Mouse (Mus musculus) lung, embryonic 14.5 days (tissue): Measurements from ENCODE around the gene Gm20388. TPM values are rescaled to one million over a fixed set of nuclear protein-coding genes. Genes with fewer than 3 reads are reported as not detected.

Source experiments
- ATAC-seq: fragments of 200-750 bp; cut with Nextera tagmentation; 2 replicates; pipeline ENCODE4 v1.8.0; 2017; ENCODE audit warnings: mild to moderate bottlenecking, moderate TSS enrichment, moderate library complexity; ENCODE audit not compliant: insufficient read depth
- DNase-seq: peaks from one replicate; pipeline ENCODE4 v3.0.0-alpha.2; 2015
- H3K27ac ChIP-seq: fragments of 300-500 bp; sonication (generic); 2 replicates; pipeline ENCODE4 v1.5.1; 2014; ENCODE audit warnings: low read depth, mild to moderate bottlenecking, moderate library complexity
- H3K27me3 ChIP-seq: fragments of 300-500 bp; sonication (generic); 2 replicates; pipeline ENCODE4 v1.6.1; 2014; ENCODE audit warnings: low read length, control low read depth; ENCODE audit not compliant: insufficient read depth
- H3K36me3 ChIP-seq: fragments of 300-500 bp; sonication (generic); 2 replicates; pipeline ENCODE4 v1.6.1; 2014; ENCODE audit warnings: control low read depth; ENCODE audit not compliant: insufficient read depth
- H3K4me1 ChIP-seq: fragments of 300-500 bp; sonication (generic); 2 replicates; pipeline ENCODE4 v1.6.1; 2014; ENCODE audit warnings: antibody characterized with exemption, control low read depth; ENCODE audit not compliant: insufficient read depth
- H3K4me2 ChIP-seq: fragments of 300-500 bp; sonication (generic); 2 replicates; pipeline ENCODE4 v1.6.1; 2014; ENCODE audit warnings: mild to moderate bottlenecking
- H3K4me3 ChIP-seq: fragments of 300-500 bp; sonication (generic); 2 replicates; pipeline ENCODE4 v1.5.1; 2014; ENCODE audit warnings: low read depth, low read length
- H3K9ac ChIP-seq: fragments of 300-500 bp; sonication (generic); 2 replicates; pipeline ENCODE4 v1.6.1; 2014
- H3K9me3 ChIP-seq: fragments of 300-500 bp; sonication (generic); 2 replicates; pipeline ENCODE4 v1.6.1; 2016; ENCODE audit warnings: low read depth, low read length, control low read depth
- CTCF ChIP-seq: IDR thresholded peaks from 2 replicates; pipeline ENCODE4 v1.5.1; 2016; ENCODE audit warnings: antibody characterized with exemption, low read depth
- WGBS: fragments of 180-500 bp; shearing (Covaris S2); extraction: QIAGEN DNeasy Blood & Tissue Kit; methylation state at CpG from one replicate; pipeline ENCODE4 v1.1.7; 2014; 5-methylcytosine and 5-hydroxymethylcytosine counted together
- polyA plus RNA-seq: library from polyadenylated mRNA; unstranded; fragments of >200 nt; fragmentation: Nextera tagmentation; extraction: Ambion mirVana; gene quantifications from 2 replicates; pipeline ENCODE4 v1.2.1, GENCODE M21; 2014

Gene Gm20388
- polyA plus RNA-seq, 1 experiment from 2014 or later, result not detected

GRCm38 (mm10) chr8:121932026-121932667, 2021.5 kb downstream of the Gm20388 start:
- no peak for TF ChIP-seq CTCF
- Histone ChIP-seq H3K4me3 (no peak overlapping the region), H3K4me2 (no peak overlapping the region), H3K27me3 (no peaks in the 10 kb centered on the region), H3K9me3 (no peaks in the 10 kb centered on the region), H3K27ac (no peak overlapping the region), H3K36me3 (no peaks in the 10 kb centered on the region), H3K9ac (no peak overlapping the region), H3K4me1 (no peaks in the 10 kb centered on the region)
- DNase-seq (no peak), ATAC-seq (no peak)
- WGBS, result 71% methylated on average over 12 of the region's 12 CpGs

- TF ChIP-seq CTCF, result peak; percentile 15; the same call in 1 of the 2 replicates
- DNase-seq (no peak), ATAC-seq (no peak)
- Histone ChIP-seq H3K4me1 (no peaks in the 10 kb centered on the region), H3K4me3 (no peak overlapping the region), H3K9ac (no peak overlapping the region), H3K9me3 (no peaks in the 10 kb centered on the region), H3K27me3 (no peaks in the 10 kb centered on the region), H3K4me2 (no peak overlapping the region), H3K36me3 (no peaks in the 10 kb centered on the region), H3K27ac (no peak overlapping the region)
- 81% methylated on average over 14 of the region's 14 CpGs for WGBS
Observed at GRCm38 (mm10) chr8:121932668-121933520, 2022.3 kb downstream of the Gm20388 start.

- Histone ChIP-seq H3K4me3 (no peak overlapping the region), H3K9ac (no peak overlapping the region), H3K27ac (no peak overlapping the region), H3K9me3 (no peaks in the 10 kb centered on the region), H3K4me2 (no peak overlapping the region), H3K27me3 (no peaks in the 10 kb centered on the region), H3K4me1 (no peaks in the 10 kb centered on the region), H3K36me3 (no peaks in the 10 kb centered on the region)
- DNase-seq (peak; percentile 70), ATAC-seq (no peak)
- peak; percentile 64 for TF ChIP-seq CTCF
- WGBS, result 33% methylated on average over 4 of the region's 4 CpGs
Observed at GRCm38 (mm10) chr8:121934506-121934905, 2023.9 kb downstream of the Gm20388 start.

- TF ChIP-seq CTCF, result no peak
- H3K4me1 ChIP-seq, result no peaks in the 10 kb centered on the region
- no peak overlapping the region for H3K9ac ChIP-seq
- no peak overlapping the region for H3K27ac ChIP-seq
- no peak overlapping the region for H3K4me3 ChIP-seq
- ATAC-seq (no peak), DNase-seq (no peak)
- no peak overlapping the region for H3K4me2 ChIP-seq
- H3K27me3 ChIP-seq, result no peaks in the 10 kb centered on the region
- no peaks in the 10 kb centered on the region for H3K9me3 ChIP-seq
- H3K36me3 ChIP-seq, result no peaks in the 10 kb centered on the region
Observed at GRCm38 (mm10) chr8:121934923-121935322, 2024.3 kb downstream of the Gm20388 start.

- peak; percentile 81 for DNase-seq
- Histone ChIP-seq H3K27ac (peak overlapping the region; percentile 24; the same call in 1 of the 2 replicates), H3K4me3 (no peak overlapping the region), H3K27me3 (no peaks in the 10 kb centered on the region), H3K9me3 (no peaks in the 10 kb centered on the region), H3K4me1 (no peaks in the 10 kb centered on the region), H3K4me2 (no peak overlapping the region), H3K9ac (peak overlapping the region; percentile 13), H3K36me3 (no peaks in the 10 kb centered on the region)
- 41% methylated on average over 12 of the region's 12 CpGs for WGBS
- TF ChIP-seq CTCF, result peak; percentile 78
- peak; percentile 74 for ATAC-seq
Observed at GRCm38 (mm10) chr8:121935341-121936294, 2025.0 kb downstream of the Gm20388 start.

GRCm38 (mm10) chr8:121936391-121936790, 2025.8 kb downstream of the Gm20388 start:
- Histone ChIP-seq H3K4me1 (no peaks in the 10 kb centered on the region), H3K27ac (no peak overlapping the region), H3K9ac (no peak overlapping the region)

More at GRCm38 (mm10) chr8:121936391-121936790, 2025.8 kb downstream of the Gm20388 start:
- DNase-seq, result no peak
- no peak for ATAC-seq
- Histone ChIP-seq H3K9me3 (no peaks in the 10 kb centered on the region), H3K27me3 (no peaks in the 10 kb centered on the region), H3K4me3 (no peak overlapping the region), H3K4me2 (no peak overlapping the region), H3K36me3 (no peaks in the 10 kb centered on the region)
- TF ChIP-seq CTCF, result no peak
- WGBS, result 32% methylated on average over 14 of the region's 14 CpGs
